Mouse (Mus musculus) regulatory T cell (primary cell): ENCODE results near the gene Htra2.

Experiments used
- in situ Hi-C: fragments of 300-600 bp; cut with MboI, MseI; formaldehyde crosslinking; loops from one replicate; pipeline ENCODE4 v1.15.1; 2025; ENCODE audit warnings: high pct_unique_total_duplicates

The Htra2 gene

DNA sequence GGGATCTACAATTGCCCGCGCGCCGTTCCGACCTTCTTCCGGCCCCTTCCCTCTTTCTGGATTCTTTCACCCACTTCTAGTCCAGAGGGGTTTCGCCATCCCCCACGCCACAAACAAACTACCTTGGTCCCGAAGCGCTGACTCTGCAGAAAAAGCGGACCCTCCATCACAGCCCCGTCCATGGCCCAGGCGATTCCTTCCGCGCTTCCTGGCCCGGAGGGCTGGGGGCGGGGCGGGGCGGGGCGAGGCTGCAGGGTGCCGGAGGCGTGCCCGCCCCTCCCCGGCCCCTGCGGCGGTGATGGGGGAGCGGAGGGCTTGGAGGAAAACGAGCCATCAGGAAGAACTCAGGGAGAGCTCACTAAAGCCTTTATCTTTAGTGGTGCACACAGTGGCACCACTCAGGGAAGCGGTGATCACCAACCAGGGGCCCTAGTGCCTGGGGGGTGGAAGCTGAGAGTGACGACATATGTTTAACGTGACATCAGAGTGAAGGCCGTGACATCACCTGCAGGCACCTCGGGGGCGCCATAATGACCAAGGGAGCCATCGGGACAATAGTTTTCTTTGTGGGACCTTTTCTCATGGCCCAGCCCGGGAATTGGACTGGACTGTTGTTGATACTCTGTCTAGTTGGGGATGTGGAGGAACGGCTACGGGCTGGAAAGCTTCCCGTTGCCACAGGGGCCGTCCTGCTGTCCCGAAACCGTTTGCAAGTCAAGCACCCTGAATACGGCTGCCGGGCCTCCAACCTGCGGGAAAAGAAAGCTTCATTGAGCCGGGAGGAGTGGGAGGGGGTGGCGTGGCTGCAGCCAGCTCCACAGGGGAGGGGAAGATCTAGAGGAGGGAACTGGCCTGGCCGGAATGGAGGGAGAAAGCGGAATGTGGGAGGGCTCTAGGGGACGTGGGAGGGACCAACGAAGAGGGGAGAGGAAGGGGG lies 21.6 kb downstream of the Htra2 start, which contains the start of the genes Dok1 and Loxl3:
TSS of gene Dok1 (minus strand) at position 223 of the 937 bp plus-strand sequence.
TSS of gene Loxl3 (plus strand) at position 925 of the 937 bp plus-strand sequence.
- in situ Hi-C loops: no loop called here

DNA sequence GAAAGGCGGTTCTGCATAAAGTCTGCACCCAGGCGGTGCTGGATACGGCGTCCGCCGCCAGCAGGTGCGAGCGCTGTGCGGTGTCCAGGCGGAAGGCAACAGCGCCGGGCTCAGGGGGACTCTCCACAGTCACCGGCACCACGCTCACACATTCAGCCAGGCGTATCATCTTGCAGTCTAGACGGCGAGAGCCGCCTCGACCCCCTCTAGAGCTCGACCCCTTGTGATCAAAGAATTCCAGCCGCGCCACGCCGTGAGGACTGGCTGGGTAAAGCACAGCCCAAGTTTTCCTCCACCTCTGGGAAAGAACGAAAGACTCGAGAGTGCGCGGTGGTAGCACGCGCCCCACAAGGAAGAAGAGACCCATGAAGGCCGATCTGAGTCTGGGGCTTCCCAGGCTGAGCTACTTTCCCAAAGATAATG lies 22.3 kb downstream of the Htra2 start:
- in situ Hi-C loops: no loop called here

DNA sequence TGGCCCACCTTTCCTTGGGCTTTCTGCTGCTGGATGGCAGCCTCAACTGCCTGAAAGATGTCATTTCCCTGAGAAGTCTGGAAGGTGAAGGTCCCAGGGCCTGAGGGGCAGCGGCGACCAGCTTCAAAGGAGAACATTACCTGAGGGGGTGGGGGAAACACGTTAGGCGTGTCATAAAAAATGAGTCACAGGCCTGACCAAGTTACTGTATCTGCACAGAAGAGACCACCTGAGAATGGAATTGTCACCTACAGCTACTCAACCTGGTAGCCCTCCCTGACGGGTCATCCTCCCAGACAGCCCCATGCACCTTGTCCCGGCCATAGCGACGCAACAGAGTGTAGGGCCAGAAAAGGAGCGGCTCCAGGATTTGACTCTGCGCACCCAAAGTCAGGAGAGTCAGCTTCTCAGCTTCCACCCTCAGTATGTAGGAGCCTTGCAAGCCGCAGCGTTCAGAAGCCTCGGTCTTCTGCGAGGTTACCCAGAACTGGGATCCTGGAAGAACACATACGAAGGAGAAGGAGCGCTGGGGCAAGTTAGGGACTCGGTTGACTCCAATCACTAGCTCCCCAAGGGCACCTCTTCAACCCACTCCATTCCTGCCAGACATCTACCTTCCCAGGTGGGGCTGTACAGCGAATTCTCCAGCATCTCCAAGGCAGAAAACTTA lies 23.0 kb downstream of the Htra2 start:
- in situ Hi-C loops: no loop called here

DNA sequence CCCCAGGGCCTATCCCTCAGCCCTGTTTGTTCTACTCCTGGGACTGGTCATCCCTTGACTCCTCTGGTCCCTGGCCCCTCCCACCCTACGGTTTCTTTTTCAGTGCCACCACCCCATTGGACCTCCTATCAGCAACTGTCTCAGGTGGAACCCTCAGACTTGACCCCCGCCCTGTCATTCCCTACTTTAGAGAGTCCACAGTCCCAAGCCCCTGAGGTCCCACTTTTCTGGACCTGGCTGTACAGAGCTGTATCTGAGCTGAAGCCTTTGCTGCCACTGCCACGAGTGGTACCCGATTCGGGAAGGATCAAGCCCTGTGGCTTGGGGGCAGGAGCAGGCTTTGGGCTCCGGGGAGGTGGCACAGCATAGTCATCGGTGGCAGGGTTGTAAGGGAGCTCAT lies 24.0 kb downstream of the Htra2 start:
- in situ Hi-C loops: no loop called here

DNA sequence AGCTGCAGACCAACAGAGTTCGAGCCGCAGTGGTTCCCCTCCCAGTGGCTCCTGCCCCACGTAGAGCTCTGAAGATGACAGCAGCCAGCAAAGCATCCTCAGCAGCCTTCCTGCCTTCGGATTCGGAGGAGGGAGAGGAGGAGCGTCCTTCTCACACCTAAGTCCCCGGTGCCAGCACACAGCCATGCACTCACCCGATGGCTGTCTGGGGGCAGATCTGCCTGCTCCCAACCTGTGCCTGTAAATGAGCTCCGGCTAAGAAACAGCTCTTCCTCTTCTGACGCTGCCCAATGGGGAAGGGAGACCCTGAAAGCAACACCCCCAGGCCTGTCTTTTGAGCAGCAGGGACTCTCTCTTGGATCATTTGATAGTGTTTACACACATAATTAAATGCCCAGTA lies 25.3 kb downstream of the Htra2 start:
- in situ Hi-C loops: no loop called here

DNA sequence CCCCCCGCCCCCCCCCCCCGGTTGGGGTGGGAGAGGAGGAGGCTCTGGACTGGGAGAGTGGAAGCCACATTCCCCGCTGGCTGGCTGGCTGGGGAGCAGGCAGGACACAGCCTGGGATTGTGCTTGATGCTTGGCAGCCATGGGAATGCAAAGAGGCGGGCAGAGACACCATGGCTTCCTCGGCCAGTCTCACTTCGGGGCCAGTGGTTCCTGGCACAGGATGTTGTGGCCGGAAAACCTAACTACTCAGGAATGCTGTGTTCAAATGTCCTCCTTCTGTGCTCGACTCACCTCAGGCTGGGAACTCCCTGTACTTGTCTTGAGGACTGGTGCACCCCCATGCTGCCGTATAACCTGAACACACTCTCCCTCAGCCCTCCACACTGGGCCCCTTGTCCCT lies 27.4 kb downstream of the Htra2 start:
- in situ Hi-C loops: no loop called here

DNA sequence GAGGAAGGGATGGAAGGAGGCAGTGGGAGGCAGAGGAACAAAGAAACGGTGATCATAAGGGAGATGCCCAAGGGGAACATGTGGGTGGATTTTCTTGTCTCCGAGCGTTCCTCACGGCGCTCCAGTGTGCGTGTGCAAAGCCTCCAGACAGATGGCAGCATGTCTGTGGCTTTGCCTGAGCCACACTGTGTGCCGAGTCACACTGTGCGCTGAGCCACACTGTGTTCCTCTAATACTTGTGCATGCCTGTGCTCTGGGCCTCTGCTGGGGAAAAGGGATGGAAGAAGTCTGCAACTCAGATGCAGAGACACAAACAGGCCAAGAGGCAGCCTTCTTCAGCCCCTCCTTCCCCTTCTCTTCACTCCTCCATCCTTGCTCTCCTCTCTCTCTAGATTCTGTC lies 27.8 kb downstream of the Htra2 start:
- in situ Hi-C loops: no loop called here

DNA sequence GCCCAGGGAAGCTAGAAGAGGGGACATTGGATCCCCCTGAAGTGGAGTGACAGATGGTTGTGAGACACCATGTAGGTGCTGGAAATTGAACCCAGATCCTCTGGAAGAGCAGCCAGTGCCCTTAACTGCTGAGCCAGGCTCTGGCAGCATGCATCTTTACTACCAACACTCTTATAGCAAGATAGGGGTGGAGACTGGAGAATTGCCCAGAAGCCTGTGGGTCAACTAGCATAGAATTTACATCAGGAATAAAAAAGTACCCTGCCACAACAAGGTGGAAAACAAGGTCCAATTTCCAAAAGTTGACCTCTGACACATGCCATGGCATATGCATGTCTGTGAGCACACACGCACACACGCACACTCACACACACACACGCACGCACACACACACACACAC lies 29.9 kb downstream of the Htra2 start:
- in situ Hi-C loops: no loop called here

DNA sequence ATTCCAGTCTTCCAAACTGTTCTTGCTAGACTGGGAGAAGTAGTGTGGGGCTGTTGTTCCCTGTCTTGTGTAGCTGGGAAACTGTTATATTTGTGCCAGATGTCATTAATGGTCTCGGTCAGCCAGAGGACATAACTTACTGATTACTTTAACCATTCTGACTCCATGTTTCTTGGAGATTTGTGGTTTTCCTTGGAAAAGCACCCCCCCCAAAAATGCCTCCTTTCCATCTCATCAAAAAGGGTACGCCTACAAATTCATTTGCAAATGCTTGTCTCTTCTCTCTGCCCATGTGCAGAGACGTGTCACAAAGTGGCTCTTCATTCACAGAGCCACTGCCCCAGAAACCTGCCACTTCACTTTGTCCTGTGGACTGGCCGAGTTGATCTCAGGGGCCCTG lies 30.7 kb downstream of the Htra2 start:
- in situ Hi-C loops: no loop called here

DNA sequence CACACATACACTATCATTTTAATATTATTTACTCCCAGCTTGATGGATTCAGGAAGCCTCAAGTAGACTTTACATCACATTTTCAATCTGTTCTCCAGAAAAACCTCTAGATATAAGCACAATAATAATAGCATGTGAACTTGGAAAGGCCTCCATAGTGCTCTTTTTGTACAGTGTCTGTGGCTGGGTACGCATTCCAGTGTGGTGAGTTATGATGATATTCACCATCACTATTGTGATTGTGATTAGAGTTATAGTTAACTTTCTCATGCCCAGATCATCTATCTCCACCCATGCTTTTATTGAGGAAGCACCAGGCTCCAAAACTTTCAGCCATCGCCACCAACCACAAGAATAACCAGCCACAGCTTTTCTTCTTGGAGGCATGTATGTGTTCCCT lies 31.3 kb downstream of the Htra2 start:
- in situ Hi-C loops: no loop called here

DNA sequence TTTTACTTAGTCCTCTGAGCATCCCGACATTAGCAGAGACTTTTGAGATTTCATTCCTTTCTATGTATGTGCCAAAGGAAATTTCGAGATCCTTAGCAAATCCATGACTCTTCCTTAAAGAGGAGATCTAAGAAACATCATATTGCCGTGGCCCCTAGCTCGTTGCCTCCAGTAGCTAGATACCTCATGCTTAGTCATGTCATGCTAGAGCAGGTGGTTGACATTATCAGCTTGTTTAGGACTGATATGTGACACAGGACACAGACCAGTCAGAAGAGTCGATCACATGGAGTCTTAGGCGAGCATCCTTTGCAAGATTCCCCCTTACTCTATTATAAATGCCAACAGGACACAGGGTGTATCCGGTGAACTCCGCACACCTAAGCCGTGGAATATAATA lies 32.1 kb downstream of the Htra2 start:
- in situ Hi-C loops: no loop called here

DNA sequence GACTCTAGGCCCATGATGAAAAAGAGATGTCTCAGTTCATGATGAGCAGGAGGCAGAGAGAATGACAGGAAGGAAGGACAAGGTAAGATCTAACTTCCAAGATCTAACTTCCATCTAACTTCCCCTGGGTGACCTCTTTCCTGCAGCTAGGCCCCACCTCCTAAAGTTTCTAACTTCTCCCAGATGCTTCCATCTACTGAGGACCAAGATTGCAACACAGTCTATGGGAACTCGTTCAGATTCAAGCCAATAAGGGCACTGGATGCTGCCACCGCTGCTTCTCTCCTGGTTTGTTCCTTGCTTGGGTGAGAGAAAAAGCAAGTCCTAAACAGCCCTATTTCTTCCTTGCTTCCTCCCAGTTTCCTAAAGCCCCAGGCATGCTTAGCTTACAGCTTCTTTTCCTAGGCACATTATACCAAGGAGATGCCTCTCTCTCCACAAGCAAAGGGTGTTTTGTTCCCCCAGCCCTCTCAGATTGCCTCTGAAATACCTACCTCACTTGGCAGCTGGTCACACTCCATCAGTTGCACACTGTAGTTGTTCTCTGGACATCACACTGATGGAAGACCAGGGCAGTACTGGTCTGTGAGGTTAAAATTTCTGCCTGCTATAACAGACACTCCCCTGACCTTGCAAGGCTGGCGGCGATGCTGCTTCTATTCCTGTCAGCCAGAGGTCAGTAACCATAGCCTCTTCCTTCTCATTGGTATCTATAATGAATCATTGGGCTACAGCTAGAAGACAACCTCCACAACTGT lies 34.1 kb downstream of the Htra2 start:
- in situ Hi-C loops: no loop called here

DNA sequence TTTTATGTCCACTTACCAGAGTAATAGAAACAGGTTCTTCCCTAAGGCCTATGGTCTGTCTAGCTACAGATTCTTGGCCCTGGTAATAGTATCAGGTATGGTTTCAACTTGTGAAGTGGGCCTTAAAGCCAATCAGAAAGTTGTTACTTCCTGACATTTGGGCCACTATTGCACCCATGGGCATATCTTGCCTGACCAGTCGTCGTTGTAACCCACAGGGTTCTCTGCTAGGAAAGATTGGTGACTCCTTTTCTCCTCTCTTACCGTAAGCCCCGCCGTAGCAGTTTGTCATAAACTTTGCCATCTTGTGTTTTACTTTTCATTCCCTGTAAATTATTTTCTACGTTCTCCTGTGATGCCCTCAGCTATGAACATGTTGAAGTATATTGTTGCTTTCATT lies 35.0 kb downstream of the Htra2 start:
- in situ Hi-C loops: no loop called here

DNA sequence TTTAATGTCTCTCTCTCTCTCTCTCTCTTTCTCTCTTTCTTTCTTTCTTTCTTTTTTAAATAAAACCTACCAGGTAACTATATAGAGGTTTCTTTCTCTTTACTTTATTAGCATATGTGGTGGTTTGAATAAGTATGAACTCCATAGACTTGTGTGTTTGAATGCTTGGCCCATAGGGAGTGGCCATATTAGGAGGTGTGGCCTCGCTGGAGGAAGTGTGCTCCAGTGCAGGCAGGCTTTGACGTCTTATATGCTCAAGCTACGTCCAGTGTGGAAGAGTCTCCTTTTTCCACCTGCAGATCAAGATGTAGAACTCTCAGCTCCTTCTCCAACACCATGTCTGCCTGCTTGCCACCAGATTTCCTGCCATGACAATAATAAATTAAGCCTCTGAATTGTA lies 36.0 kb downstream of the Htra2 start:
- in situ Hi-C loops: no loop called here

DNA sequence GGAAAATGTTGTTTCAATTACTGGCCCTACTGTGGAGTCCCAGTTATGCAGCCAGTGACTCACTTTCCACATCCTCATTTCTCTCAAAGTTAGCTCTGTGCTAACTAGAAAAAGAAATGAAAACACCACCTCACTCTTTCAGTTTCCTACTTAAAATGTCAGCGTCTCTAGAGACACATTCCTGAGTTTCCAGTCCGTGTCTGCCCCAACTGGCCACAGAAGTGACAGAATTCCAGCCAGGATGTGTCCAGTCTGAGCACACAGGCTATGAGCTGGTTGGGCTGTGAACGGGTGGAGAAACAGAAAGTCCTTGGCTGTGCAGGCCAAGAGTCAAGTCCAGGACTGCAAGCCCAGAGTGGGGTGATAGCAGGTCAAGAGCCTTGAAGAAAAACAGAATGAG lies 37.9 kb downstream of the Htra2 start:
- in situ Hi-C loops: no loop called here

DNA sequence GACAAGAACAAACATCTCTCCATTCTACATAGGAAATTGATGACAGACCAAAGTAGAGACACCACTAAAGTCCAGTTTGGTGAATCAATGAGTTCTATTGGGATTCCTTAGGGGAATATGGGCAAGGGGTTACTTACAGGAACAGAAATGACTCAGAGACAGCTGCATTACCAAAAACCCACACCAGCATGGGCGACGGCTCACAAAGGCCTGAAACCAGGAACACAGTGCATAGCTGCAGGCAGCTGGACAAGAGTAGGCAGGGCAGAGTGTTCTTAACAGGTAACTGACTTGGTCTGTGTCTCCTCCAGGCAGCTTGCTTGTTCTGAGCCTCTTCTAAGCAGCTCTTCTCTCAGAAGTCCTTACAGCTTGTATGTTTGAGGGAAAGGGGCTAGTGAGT lies 39.3 kb downstream of the Htra2 start:
- in situ Hi-C loops: no loop called here

DNA sequence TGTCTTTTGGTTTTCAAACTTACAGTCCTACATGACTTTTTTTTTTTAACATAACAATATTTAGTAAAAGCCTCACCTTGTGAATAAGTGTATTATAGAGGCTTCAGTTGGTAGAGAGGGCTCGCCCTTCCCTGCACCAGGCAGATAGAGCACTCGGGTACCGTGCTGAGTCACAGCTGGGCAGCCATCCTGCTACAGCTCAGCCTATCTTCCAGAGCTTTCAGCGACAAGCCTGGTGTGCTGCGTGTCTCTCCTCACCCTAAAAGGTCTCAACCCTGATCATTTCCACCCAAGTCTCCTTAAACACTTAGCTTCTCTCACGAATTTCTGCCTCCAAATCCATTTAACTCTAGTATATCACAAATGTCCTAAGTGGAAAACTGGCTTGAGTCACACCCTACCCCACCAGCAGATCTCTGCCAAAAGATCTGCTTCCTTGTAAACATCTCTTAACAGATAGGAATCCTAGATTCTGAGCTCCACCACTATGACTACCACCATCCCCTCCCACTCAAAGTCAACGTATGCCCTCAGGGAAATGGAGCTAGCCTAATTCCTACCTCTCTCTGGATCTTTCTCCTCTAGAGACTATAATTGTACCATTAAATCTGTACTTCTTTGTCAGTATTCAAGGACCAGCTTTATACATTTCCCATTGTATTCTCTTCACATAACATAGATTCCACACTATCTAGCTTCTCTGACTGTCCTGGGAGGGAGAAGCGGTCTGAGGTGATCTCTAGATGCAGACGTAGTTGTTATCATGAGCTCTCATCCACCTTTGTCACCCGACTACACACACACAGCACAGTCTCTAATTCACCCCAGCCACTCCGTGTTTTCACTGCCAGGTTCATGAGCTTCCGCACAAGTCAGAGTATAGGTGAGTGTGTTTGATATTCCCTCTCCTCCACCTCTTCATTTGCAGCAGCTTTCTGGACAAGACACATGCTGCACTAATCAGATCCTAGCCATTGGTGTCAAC lies 40.3 kb downstream of the Htra2 start:
- in situ Hi-C loops: no loop called here

DNA sequence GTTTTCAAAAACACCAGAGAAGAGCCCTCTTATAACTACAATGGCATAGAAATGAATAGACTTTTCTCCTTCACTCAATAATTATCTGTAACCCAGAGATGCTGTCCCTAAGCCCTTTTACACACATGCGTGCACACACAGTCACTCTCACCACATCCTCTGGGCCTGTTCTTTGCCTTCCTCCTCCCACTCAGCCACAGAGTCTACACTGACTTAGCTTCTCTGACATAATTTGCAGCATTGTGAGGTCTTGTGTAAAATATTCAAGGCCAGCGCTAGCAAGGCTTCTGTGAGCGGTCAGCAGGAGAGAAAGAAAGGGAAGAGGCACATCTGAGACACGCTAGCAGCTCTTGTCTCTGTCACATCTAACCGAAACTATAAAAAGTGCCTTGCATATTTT lies 41.6 kb downstream of the Htra2 start:
- in situ Hi-C loops: no loop called here

DNA sequence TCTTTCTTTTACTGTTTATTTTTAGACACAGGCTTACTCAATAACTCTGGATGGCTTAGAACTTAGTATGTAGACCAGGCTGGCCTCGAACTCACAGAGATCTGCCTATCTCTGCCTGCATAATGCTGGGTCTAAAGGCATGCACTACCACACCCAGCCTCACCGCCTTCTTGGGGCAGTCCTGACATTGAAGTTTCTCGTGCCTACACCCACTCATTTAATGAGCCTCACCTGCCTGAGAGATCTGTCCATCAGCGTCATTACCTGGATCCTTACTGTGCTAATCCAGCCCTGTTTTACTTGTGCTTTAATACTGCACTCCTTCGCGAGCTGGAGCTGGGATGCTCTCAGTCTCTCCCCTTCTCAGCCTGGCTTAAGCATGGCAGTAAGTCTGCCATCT lies 43.3 kb downstream of the Htra2 start:
- in situ Hi-C loops: no loop called here

DNA sequence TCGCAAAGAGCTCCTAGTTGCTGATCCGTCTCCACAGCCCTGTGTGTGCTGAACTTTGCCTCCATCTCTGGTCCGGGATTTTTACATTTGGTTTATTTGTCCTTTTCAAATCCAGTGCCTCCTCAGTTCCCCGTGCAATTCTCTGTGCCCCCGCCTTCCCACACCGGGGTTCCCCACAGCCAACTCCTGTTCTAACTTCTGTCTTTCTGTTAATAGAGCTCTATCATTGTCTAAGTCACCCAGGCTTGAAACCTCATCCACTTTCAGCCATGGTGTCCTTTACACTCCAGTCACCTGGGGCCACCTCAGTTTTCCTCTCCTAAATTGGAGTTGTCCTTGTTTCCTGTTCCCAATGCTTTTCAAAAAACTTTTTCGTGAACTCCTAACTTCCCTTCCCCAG lies 43.8 kb downstream of the Htra2 start:
- in situ Hi-C loops: no loop called here

DNA sequence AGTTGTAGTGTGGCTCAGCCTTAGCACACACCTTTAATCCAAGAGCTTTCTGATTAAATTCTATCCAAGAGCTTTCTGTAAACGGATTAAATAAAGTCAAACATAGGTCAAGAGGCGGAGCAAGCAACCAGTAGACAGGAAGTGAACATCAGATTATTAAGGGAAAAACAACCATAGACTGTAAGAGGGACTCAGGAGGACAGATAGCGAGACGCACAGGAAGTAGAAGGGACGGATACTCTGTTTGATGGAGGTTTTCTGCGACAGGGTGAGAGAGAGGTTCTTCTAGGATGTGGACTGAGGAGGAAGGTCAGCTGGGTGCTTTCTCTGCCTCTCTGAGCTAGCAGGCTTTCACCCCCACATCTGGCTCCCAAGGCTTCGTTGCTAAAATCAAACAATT lies 45.1 kb downstream of the Htra2 start:
- in situ Hi-C loops: no loop called here
